Mouse (Mus musculus) left cerebral cortex, adult 8-10 months (tissue): ENCODE data around the gene Dlg1. TPM values are rescaled to one million over a fixed set of nuclear protein-coding genes. Genes with fewer than 3 reads are reported as not detected.

Experiments used
- DNase-seq, 2 experiments: peaks; one replicate each; pipeline ENCODE4 v3.0.0; 2022; ENCODE audit warnings: low spot score in 2 of 2
- total RNA-seq, 4 experiments: library from RNA; stranded (reverse); gene quantifications; 2 replicates each; pipeline ENCODE4 v1.2.4; 2022

Gene Dlg1
- total RNA-seq, 4 experiments from 2014 or later, result 171 to 183 (median 176) TPM

GRCm38 (mm10) chr16:31737081-31737480 lies 73.8 kb downstream of the Dlg1 start:
- DNase-seq, result no peak

GRCm38 (mm10) chr16:31737761-31738160 lies 74.5 kb downstream of the Dlg1 start:
- no peak for DNase-seq

GRCm38 (mm10) chr16:31740271-31740670 lies 77.0 kb downstream of the Dlg1 start:
- no peak for DNase-seq

GRCm38 (mm10) chr16:31740704-31741103 lies 77.5 kb downstream of the Dlg1 start:
- DNase-seq, result no peak

GRCm38 (mm10) chr16:31750526-31750925 lies 87.3 kb downstream of the Dlg1 start:
- no peak for DNase-seq

- DNase-seq, result peak; percentile 48 to 51
Observed at GRCm38 (mm10) chr16:31754172-31755025, 91.2 kb downstream of the Dlg1 start.

GRCm38 (mm10) chr16:31755053-31755452 lies 91.8 kb downstream of the Dlg1 start:
- DNase-seq, result no peak

GRCm38 (mm10) chr16:31756436-31756835 lies 93.2 kb downstream of the Dlg1 start:
- DNase-seq, result no peak

- no peak for DNase-seq
Observed at GRCm38 (mm10) chr16:31757606-31758005, 94.4 kb downstream of the Dlg1 start.

- DNase-seq, result no peak
Observed at GRCm38 (mm10) chr16:31759416-31759815, 96.2 kb downstream of the Dlg1 start.

GRCm38 (mm10) chr16:31766298-31766697 lies 103.1 kb downstream of the Dlg1 start:
- DNase-seq, result no peak

GRCm38 (mm10) chr16:31766715-31767114 lies 103.5 kb downstream of the Dlg1 start:
- DNase-seq, result no peak

GRCm38 (mm10) chr16:31775924-31776323 lies 112.7 kb downstream of the Dlg1 start:
- DNase-seq, result peak in 1 of 2 experiments; percentile 54

- DNase-seq, result no peak
Observed at GRCm38 (mm10) chr16:31781015-31781414, 117.8 kb downstream of the Dlg1 start.

GRCm38 (mm10) chr16:31790056-31790455 lies 126.8 kb downstream of the Dlg1 start:
- DNase-seq, result no peak

- no peak for DNase-seq
Observed at GRCm38 (mm10) chr16:31803644-31804043, 140.4 kb downstream of the Dlg1 start.

- no peak for DNase-seq
Observed at GRCm38 (mm10) chr16:31826049-31826448, 162.8 kb downstream of the Dlg1 start.

- no peak for DNase-seq
Observed at GRCm38 (mm10) chr16:31830726-31831125, 167.5 kb downstream of the Dlg1 start.

GRCm38 (mm10) chr16:31832630-31833422 lies 169.6 kb downstream of the Dlg1 start:
- no peak for DNase-seq

- DNase-seq, result no peak
Observed at GRCm38 (mm10) chr16:31834011-31834584, 170.9 kb downstream of the Dlg1 start.

GRCm38 (mm10) chr16:31834662-31835318 lies 171.5 kb downstream of the Dlg1 start:
- no peak for DNase-seq
